ENCODE assay signal across 8 mouse cellular contexts in the genomic region with DNA sequence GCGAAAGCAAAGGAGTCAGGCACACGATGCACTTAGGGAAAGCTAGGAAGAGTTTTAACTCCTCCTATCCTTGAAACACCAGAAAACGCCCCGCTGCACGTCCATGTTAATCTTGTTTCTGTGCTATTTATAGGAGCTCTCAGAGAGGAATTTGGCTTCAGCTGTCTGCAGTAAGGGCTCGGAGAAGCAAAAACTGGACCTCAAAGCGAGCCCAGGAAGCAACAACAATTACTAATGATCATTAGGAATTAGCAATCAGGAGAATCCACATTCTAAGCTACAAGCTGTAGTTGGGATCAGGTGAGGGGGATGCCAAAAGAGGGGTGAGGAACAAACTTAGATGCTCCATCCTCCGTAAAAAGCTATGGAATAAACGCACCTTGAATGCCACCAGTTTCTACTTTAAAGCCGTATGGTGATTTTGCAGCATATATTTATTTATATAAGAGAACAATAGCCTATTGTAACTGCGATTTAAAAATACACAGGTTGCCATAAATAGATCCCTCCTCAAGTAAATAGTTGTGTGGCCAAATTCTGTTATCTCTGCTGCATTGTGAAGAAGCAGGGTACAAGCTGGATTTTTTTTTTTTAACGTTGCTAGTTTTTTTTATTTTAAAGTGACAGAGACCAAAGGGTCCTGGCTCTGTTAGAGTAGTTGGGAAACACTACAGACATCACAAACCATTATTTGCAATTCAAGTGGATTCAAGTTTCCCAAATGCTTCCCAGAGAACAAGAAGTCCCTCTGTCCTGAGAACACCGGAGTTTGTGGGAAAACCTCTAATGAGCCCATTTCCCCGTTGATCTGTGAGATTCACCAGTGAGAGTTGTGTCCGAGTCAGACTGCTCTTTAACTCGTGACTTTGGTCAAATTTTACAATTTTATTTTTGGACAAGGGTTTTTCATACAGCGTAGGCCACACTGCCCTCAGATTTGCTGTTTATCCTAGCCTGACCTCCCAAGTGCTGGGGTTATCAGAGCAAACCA.
DNase-seq lines count a peak whose midpoint lies in the region; ATAC-seq lines count a peak whose summit lies in the region.

No protein-coding gene starts in this region.

- peak; percentile 58 for DNase-seq in embryo, embryonic 10 days (ENCODE audit: low spot score)
- no peak for DNase-seq in embryo, embryonic 9.5 days (ENCODE audit: extremely low spot score)
- peak; percentile 58 for DNase-seq in testis, postnatal 10 days (ENCODE audit: low spot score)
- DNase-seq in MN1 (ENCODE audit: low spot score): no peak
- DNase-seq in frontal cortex, postnatal 10 days (ENCODE audit: low spot score in 2 of 2): no peak

- peak overlapping the region; percentile 87 for H3K27ac ChIP-seq in embryonic facial prominence, embryonic 13.5 days
- peak overlapping the region; percentile 76; the same call in 1 of the 2 replicates for H3K27ac ChIP-seq in hindbrain, embryonic 12.5 days
- H3K27ac ChIP-seq in lung, embryonic 15.5 days: peak overlapping the region; percentile 95

- H3K36me3 ChIP-seq in embryonic facial prominence, embryonic 13.5 days: no peaks in the 10 kb centered on the region
- H3K36me3 ChIP-seq in hindbrain, embryonic 12.5 days: no peaks in the 10 kb centered on the region
- H3K36me3 ChIP-seq in lung, embryonic 15.5 days: no peaks in the 10 kb centered on the region

- no peaks in the 10 kb centered on the region for H3K9me3 ChIP-seq in embryonic facial prominence, embryonic 13.5 days
- H3K9me3 ChIP-seq in hindbrain, embryonic 12.5 days (replicated peaks): no peaks in the 10 kb centered on the region
- H3K9me3 ChIP-seq in lung, embryonic 15.5 days: no peaks in the 10 kb centered on the region

- H3K4me3 ChIP-seq in embryonic facial prominence, embryonic 13.5 days: peak overlapping the region; percentile 77
- peak overlapping the region; percentile 81 for H3K4me3 ChIP-seq in hindbrain, embryonic 12.5 days
- peak overlapping the region; percentile 87 for H3K4me3 ChIP-seq in lung, embryonic 15.5 days

- peak overlapping the region; percentile 95 for H3K4me2 ChIP-seq in embryonic facial prominence, embryonic 13.5 days
- peak overlapping the region; percentile 98 for H3K4me2 ChIP-seq in hindbrain, embryonic 12.5 days (replicated peaks)
- peak overlapping the region; percentile 86 for H3K4me2 ChIP-seq in lung, embryonic 15.5 days

- WGBS in embryonic facial prominence, embryonic 13.5 days: 7% methylated on average over 17 of the region's 17 CpGs
- 6% methylated on average over 17 of the region's 17 CpGs for WGBS in hindbrain, embryonic 12.5 days
- WGBS in lung, embryonic 15.5 days: 5% methylated on average over 17 of the region's 17 CpGs

- peak overlapping the region; percentile 83 for H3K9ac ChIP-seq in embryonic facial prominence, embryonic 13.5 days
- peak overlapping the region; percentile 74; the same call in 1 of the 2 replicates for H3K9ac ChIP-seq in hindbrain, embryonic 12.5 days
- H3K9ac ChIP-seq in lung, embryonic 15.5 days: peak overlapping the region; percentile 72; the same call in 1 of the 2 replicates

- H3K4me1 ChIP-seq in embryonic facial prominence, embryonic 13.5 days: peaks cover 68% of the 10 kb centered on the region
- H3K4me1 ChIP-seq in hindbrain, embryonic 12.5 days: peaks cover 24% of the 10 kb centered on the region
- H3K4me1 ChIP-seq in lung, embryonic 15.5 days: peaks cover 46% of the 10 kb centered on the region

- no peak for ATAC-seq in embryonic facial prominence, embryonic 13.5 days (ENCODE audit: insufficient number of reproducible peaks, insufficient read depth, low FRiP score, low TSS enrichment, low read depth)
- no peak for ATAC-seq in hindbrain, embryonic 12.5 days (ENCODE audit: low FRiP score)
- no peak for ATAC-seq in lung, embryonic 15.5 days (ENCODE audit: borderline replicate concordance, extremely low read depth, low FRiP score, low TSS enrichment)

- H3K27me3 ChIP-seq in embryonic facial prominence, embryonic 13.5 days: no peaks in the 10 kb centered on the region
- peaks cover 73% of the 10 kb centered on the region for H3K27me3 ChIP-seq in hindbrain, embryonic 12.5 days
- no peaks in the 10 kb centered on the region for H3K27me3 ChIP-seq in lung, embryonic 15.5 days

Comparison
In these comparisons a context has a peak if more than half of its experiments do, and no peak if none do; other contexts are left out.
1. DNase-seq: peak in embryo, embryonic 10 days (single experiment) and testis, postnatal 10 days (single experiment); none in embryo, embryonic 9.5 days (single experiment), MN1 (single experiment) and frontal cortex, postnatal 10 days (0 of 2).
2. Peak in every context shown above with its lines, with median percentiles within 50 percentile points of each other: H3K27ac ChIP-seq, H3K4me2 ChIP-seq, H3K4me3 ChIP-seq and H3K9ac ChIP-seq.